Mouse (Mus musculus) liver, postnatal 0 days (tissue): ENCODE measurements at regions not wholly inside any gene's neighbourhood (a gene's known extent, or its start where the extent isn't known, plus 50 kb on each side); places are given as distances from the start of the nearest gene placed in this dataset.

ENCODE experiments used
- CTCF ChIP-seq: sonication (generic); IDR thresholded peaks from 2 replicates; pipeline ENCODE4 v1.5.1; 2016; ENCODE audit warnings: antibody characterized with exemption, low read depth
- EP300 ChIP-seq: IDR thresholded peaks from 2 replicates; pipeline ENCODE4 v1.6.1; 2016; ENCODE audit warnings: antibody characterized with exemption, low read depth, mild to moderate bottlenecking

DNA sequence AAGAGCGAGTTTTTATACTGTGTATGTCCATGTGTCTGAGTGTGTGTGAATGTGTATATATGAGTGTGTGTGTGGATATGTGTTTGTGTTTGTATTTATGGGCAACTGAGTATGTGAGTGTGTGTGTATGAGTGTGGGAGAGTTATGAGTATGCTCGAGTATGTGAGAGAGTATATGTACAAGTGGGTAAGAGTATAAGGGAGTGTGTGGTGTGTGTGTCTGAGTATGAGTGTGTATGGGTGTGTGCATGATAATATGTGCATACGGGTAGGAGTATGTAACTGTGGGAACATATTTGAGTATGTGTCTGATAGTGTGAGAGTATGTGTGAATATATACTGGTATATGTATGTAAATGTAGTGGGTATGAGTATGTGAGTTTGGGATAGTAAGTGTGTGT lies 110.0 kb upstream of the Arhgef26 start:
- no peak for TF ChIP-seq CTCF
- TF ChIP-seq EP300: no peak
